Mouse (Mus musculus): ENCODE results near the gene Myb. TPM values are rescaled to one million over a fixed set of nuclear protein-coding genes. Genes with fewer than 3 reads are reported as not detected.
A peak's percentile ranks its signal among the peaks of the same experiment; 100 is the strongest.

Gene Myb
- polyA plus RNA-seq, 1 experiment, result 8.4 TPM

- whole genome bisulfite sequencing, result 24% methylated on average over 8 of the region's 8 CpGs
- TF ChIP-seq CTCF (IDR thresholded peaks at IDR 0.05; ENCODE audit: extremely low read depth, insufficient read length, insufficient replicate concordance, low read depth, low read length), result no peak
- no peak for TF ChIP-seq POLR2A (IDR thresholded peaks at IDR 0.05; ENCODE audit: low read depth, low read length)
- Histone ChIP-seq H3K4me1 (ENCODE audit: control insufficient read depth, insufficient read depth, insufficient read length, low read length) (no peaks in the 10 kb centered on the region), H3K4me3 (ENCODE audit: low read depth, low read length) (no peak overlapping the region), H3K27ac (ENCODE audit: insufficient read depth, low read depth, low read length) (no peak overlapping the region), H3K27me3 (ENCODE audit: control insufficient read depth, insufficient read depth, low read length) (no peaks in the 10 kb centered on the region), H3K36me3 (ENCODE audit: control insufficient read depth, insufficient read depth, low read length) (no peaks in the 10 kb centered on the region)
These were observed 28.5 kb upstream of the Myb start for GRCm38 (mm10) chr10:21189275-21189601.

DNA sequence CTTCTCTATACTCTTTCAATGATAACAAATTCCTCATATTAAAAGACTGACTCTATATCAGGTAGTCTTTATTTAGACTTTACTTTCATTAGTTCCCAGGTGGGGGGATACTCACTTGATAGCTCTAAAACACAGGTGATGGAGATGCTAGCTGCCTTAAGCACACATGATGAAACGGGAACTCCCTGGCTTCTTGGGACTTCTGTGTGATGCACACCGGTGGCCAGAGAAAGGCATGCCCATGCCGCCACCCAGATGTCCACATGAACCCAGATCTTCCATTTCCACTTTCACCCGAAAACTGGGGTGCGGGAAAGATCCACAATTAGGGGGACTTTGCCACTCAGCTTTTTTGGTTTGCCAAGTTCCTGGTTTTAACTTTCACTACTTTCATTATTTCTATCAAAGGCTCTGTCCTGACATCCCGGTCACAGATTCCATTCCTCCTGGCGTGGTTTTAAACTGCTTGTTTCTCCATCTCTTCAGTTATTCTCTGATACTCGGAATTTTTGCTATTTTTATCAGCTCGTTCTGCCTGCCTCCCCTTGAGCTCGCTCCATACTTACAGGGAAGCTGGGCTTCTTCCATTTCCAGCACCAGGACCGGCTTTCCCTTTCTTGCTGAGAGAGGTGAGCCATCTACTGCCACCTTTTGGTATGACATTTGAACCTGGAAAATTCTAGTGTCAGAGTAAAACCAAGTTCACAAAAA, 27.9 kb upstream of the Myb start:
- H3K27ac ChIP-seq (ENCODE audit: insufficient read depth, low read depth, low read length), result no peak overlapping the region
- WGBS, result 8% methylated on average over 11 of the region's 11 CpGs
- peak overlapping the region; percentile 44 for H3K4me3 ChIP-seq (ENCODE audit: low read depth, low read length)
- H3K4me1 ChIP-seq (ENCODE audit: control insufficient read depth, insufficient read depth, insufficient read length, low read length), result no peaks in the 10 kb centered on the region
- no peaks in the 10 kb centered on the region for H3K36me3 ChIP-seq (ENCODE audit: control insufficient read depth, insufficient read depth, low read length)
- TF ChIP-seq POLR2A (IDR thresholded peaks at IDR 0.05; ENCODE audit: low read depth, low read length) (no peak), CTCF (IDR thresholded peaks at IDR 0.05; ENCODE audit: extremely low read depth, insufficient read length, insufficient replicate concordance, low read depth, low read length) (peak; percentile 63; the same call in 1 of the 2 replicates)
- H3K27me3 ChIP-seq (ENCODE audit: control insufficient read depth, insufficient read depth, low read length), result no peaks in the 10 kb centered on the region

DNA sequence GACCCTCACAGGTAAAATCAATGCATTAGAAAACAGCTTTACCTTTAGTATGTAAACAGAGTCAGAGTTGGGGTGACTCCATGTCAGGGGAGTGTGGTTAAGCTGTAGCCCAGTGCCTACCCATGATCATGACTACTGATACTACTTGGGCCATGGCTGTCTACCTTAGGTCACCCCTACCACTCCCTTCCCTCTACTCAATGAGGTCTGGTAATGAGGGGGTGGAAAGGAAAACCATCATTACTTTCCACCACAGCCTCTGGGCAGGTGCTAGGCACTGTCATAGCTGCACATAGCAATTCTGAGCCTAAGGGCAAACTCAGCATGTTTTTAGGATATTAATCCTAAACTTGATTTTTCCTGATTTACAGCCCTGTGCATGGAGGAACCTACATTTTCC, 27.1 kb upstream of the Myb start:
- no peak overlapping the region for H3K4me3 ChIP-seq (ENCODE audit: low read depth, low read length)
- no peaks in the 10 kb centered on the region for H3K36me3 ChIP-seq (ENCODE audit: control insufficient read depth, insufficient read depth, low read length)
- no peaks in the 10 kb centered on the region for H3K27me3 ChIP-seq (ENCODE audit: control insufficient read depth, insufficient read depth, low read length)
- H3K27ac ChIP-seq (ENCODE audit: insufficient read depth, low read depth, low read length), result no peak overlapping the region
- H3K4me1 ChIP-seq (ENCODE audit: control insufficient read depth, insufficient read depth, insufficient read length, low read length), result no peaks in the 10 kb centered on the region
- TF ChIP-seq CTCF (IDR thresholded peaks at IDR 0.05; ENCODE audit: extremely low read depth, insufficient read length, insufficient replicate concordance, low read depth, low read length) (no peak), POLR2A (IDR thresholded peaks at IDR 0.05; ENCODE audit: low read depth, low read length) (no peak)

- 78% methylated on average over 5 of the region's 5 CpGs for WGBS
- H3K27me3 ChIP-seq (ENCODE audit: control insufficient read depth, insufficient read depth, low read length), result no peaks in the 10 kb centered on the region
- H3K4me1 ChIP-seq (ENCODE audit: control insufficient read depth, insufficient read depth, insufficient read length, low read length), result no peaks in the 10 kb centered on the region
- no peak overlapping the region for H3K4me3 ChIP-seq (ENCODE audit: low read depth, low read length)
- no peak overlapping the region for H3K27ac ChIP-seq (ENCODE audit: insufficient read depth, low read depth, low read length)
- TF ChIP-seq POLR2A (IDR thresholded peaks at IDR 0.05; ENCODE audit: low read depth, low read length), result no peak
- TF ChIP-seq CTCF (IDR thresholded peaks at IDR 0.05; ENCODE audit: extremely low read depth, insufficient read length, insufficient replicate concordance, low read depth, low read length), result no peak
- no peaks in the 10 kb centered on the region for H3K36me3 ChIP-seq (ENCODE audit: control insufficient read depth, insufficient read depth, low read length)
These were observed 25.9 kb upstream of the Myb start for GRCm38 (mm10) chr10:21186733-21187132.

GRCm38 (mm10) chr10:21178711-21179110, 17.9 kb upstream of the Myb start:
- Histone ChIP-seq H3K4me3 (ENCODE audit: low read depth, low read length) (no peak overlapping the region), H3K4me1 (ENCODE audit: control insufficient read depth, insufficient read depth, insufficient read length, low read length) (no peaks in the 10 kb centered on the region), H3K27me3 (ENCODE audit: control insufficient read depth, insufficient read depth, low read length) (no peaks in the 10 kb centered on the region), H3K36me3 (ENCODE audit: control insufficient read depth, insufficient read depth, low read length) (no peaks in the 10 kb centered on the region), H3K27ac (ENCODE audit: insufficient read depth, low read depth, low read length) (no peak overlapping the region)
- no peak for TF ChIP-seq CTCF (IDR thresholded peaks at IDR 0.05; ENCODE audit: extremely low read depth, insufficient read length, insufficient replicate concordance, low read depth, low read length)
- no peak for TF ChIP-seq POLR2A (IDR thresholded peaks at IDR 0.05; ENCODE audit: low read depth, low read length)
- 51% methylated on average over 5 of the region's 5 CpGs for WGBS

- Histone ChIP-seq H3K27me3 (ENCODE audit: control insufficient read depth, insufficient read depth, low read length) (no peaks in the 10 kb centered on the region), H3K27ac (ENCODE audit: insufficient read depth, low read depth, low read length) (no peak overlapping the region), H3K4me3 (ENCODE audit: low read depth, low read length) (no peak overlapping the region), H3K4me1 (ENCODE audit: control insufficient read depth, insufficient read depth, insufficient read length, low read length) (no peaks in the 10 kb centered on the region), H3K36me3 (ENCODE audit: control insufficient read depth, insufficient read depth, low read length) (no peaks in the 10 kb centered on the region)
- TF ChIP-seq CTCF (IDR thresholded peaks at IDR 0.05; ENCODE audit: extremely low read depth, insufficient read length, insufficient replicate concordance, low read depth, low read length) (no peak), POLR2A (IDR thresholded peaks at IDR 0.05; ENCODE audit: low read depth, low read length) (no peak)
- WGBS, result 87% methylated on average over 10 of the region's 10 CpGs
These were observed 17.5 kb upstream of the Myb start for GRCm38 (mm10) chr10:21178281-21178680.

DNA sequence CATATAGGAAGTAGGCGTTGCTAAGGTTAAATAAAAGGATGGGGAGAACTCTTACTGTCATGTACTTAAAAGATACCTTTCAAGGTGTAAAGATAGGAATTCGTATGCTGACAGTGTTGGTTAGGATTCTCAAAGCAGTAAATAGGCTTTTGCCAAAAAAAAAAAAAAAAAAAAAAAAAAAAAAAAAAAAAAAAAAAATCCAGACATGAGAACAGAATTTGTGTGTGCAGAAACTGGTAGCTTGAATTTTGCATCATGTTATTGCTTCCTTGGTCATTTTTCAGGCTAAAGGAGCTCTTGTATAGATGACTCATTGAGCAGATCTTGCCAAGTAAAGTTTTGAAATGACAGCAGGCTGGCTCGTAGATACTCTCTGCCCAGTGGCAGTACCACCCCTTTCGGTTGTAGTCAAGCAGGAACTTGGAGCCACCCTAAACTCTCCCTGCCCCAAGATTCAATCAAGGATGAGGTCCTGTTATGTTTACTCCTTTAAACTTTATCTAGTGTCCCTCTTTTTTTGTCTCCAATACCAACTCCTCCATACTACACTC, 11.9 kb upstream of the Myb start:
- TF ChIP-seq CTCF (IDR thresholded peaks at IDR 0.05; ENCODE audit: extremely low read depth, insufficient read length, insufficient replicate concordance, low read depth, low read length) (no peak), POLR2A (IDR thresholded peaks at IDR 0.05; ENCODE audit: low read depth, low read length) (no peak)
- H3K27me3 ChIP-seq (ENCODE audit: control insufficient read depth, insufficient read depth, low read length), result no peaks in the 10 kb centered on the region
- 76% methylated on average over 4 of the region's 4 CpGs for WGBS
- H3K27ac ChIP-seq (ENCODE audit: insufficient read depth, low read depth, low read length), result no peak overlapping the region
- H3K4me1 ChIP-seq (ENCODE audit: control insufficient read depth, insufficient read depth, insufficient read length, low read length), result no peaks in the 10 kb centered on the region
- no peaks in the 10 kb centered on the region for H3K36me3 ChIP-seq (ENCODE audit: control insufficient read depth, insufficient read depth, low read length)
- no peak overlapping the region for H3K4me3 ChIP-seq (ENCODE audit: low read depth, low read length)
